Mouse (Mus musculus) v-Abl transformed pro-B cells (cell line): ENCODE measurements at regions not wholly inside any gene's neighbourhood (a gene's known extent, or its start where the extent isn't known, plus 50 kb on each side); places are given as distances from the start of the nearest gene placed in this dataset.

Experiments
- in situ Hi-C, 2 experiments: fragments of 400-800 bp; cut with MboI; formaldehyde crosslinking; loops; one replicate each; pipeline ENCODE4 v1.15.1; 2025; ENCODE audit not compliant: unreplicated experiment in 2 of 2

- in situ Hi-C loops: no loop called here
These were observed 133.2 kb upstream of the Clint1 start for GRCm38 (mm10) chr11:45718630-45719029.

GRCm38 (mm10) chr11:45719821-45720220, 132.0 kb upstream of the Clint1 start:
- in situ Hi-C loops: no loop called here

GRCm38 (mm10) chr11:45736561-45736960, 115.3 kb upstream of the Clint1 start:
- in situ Hi-C loops: no loop called here

GRCm38 (mm10) chr11:45738331-45738730, 113.5 kb upstream of the Clint1 start:
- in situ Hi-C loops: no loop called here

GRCm38 (mm10) chr11:45745941-45746340, 105.9 kb upstream of the Clint1 start:
- in situ Hi-C loops: no loop called here

- in situ Hi-C loops: no loop called here
These were observed 101.6 kb upstream of the Clint1 start for GRCm38 (mm10) chr11:45750249-45750648.

- in situ Hi-C loops: no loop called here
These were observed 99.6 kb upstream of the Clint1 start for GRCm38 (mm10) chr11:45752237-45752636.

GRCm38 (mm10) chr11:45752791-45753190, 99.1 kb upstream of the Clint1 start:
- in situ Hi-C loops: no loop called here

- in situ Hi-C loops: no loop called here
These were observed 84.8 kb upstream of the Clint1 start for GRCm38 (mm10) chr11:45767081-45767480.

GRCm38 (mm10) chr11:45782435-45782834, 69.4 kb upstream of the Clint1 start:
- in situ Hi-C loops: loop anchor here in 1 of 2 experiments (25.0 kb wide), 1 partner anchor 1195 kb away; no protein-coding TSS in a partner anchor

- in situ Hi-C loops: loop anchor here in 1 of 2 experiments (25.0 kb wide), 1 partner anchor 1199 kb away; no protein-coding TSS in a partner anchor
These were observed 66.0 kb upstream of the Clint1 start for GRCm38 (mm10) chr11:45785806-45786205.

- in situ Hi-C loops: loop anchor here in 1 of 2 experiments (25.0 kb wide), 1 partner anchor 1200 kb away; no protein-coding TSS in a partner anchor
These were observed 64.4 kb upstream of the Clint1 start for GRCm38 (mm10) chr11:45787408-45787807.

GRCm38 (mm10) chr11:45789886-45790285, 62.0 kb upstream of the Clint1 start:
- in situ Hi-C loops: loop anchor here (10.0 to 25.0 kb wide), 2 partner anchors 1185 to 1203 kb away; no protein-coding TSS in a partner anchor

- in situ Hi-C loops: loop anchor here (10.0 to 25.0 kb wide), 2 partner anchors 1186 to 1203 kb away; no protein-coding TSS in a partner anchor
These were observed 61.3 kb upstream of the Clint1 start for GRCm38 (mm10) chr11:45790504-45790903.

GRCm38 (mm10) chr11:45791696-45792095, 60.2 kb upstream of the Clint1 start:
- in situ Hi-C loops: loop anchor here (10.0 to 25.0 kb wide), 2 partner anchors 1187 to 1204 kb away; no protein-coding TSS in a partner anchor

GRCm38 (mm10) chr11:45794361-45794981, 57.4 kb upstream of the Clint1 start:
- in situ Hi-C loops: loop anchor here (10.0 to 25.0 kb wide), 2 partner anchors 1190 to 1207 kb away; no protein-coding TSS in a partner anchor

GRCm38 (mm10) chr11:45795322-45795721, 56.5 kb upstream of the Clint1 start:
- in situ Hi-C loops: loop anchor here (10.0 to 25.0 kb wide), 2 partner anchors 1191 to 1208 kb away; no protein-coding TSS in a partner anchor

- in situ Hi-C loops: loop anchor here (10.0 to 25.0 kb wide), 2 partner anchors 1191 to 1208 kb away; no protein-coding TSS in a partner anchor
These were observed 56.1 kb upstream of the Clint1 start for GRCm38 (mm10) chr11:45795731-45796130.

- in situ Hi-C loops: loop anchor here (5.0 to 25.0 kb wide), 3 partner anchors 82 to 1213 kb away; no protein-coding TSS in a partner anchor
These were observed 52.0 kb upstream of the Clint1 start for GRCm38 (mm10) chr11:45799732-45800386.
